Mouse (Mus musculus) gastrocnemius, adult 18-20 months (tissue): ENCODE data around the gene Mgat5b. TPM values are rescaled to one million over a fixed set of nuclear protein-coding genes. Genes with fewer than 3 reads are reported as not detected.
A peak's percentile ranks its signal among the peaks of the same experiment; 100 is the strongest.

Experiments
- DNase-seq: peaks from one replicate; pipeline ENCODE4 v3.0.0; 2021; ENCODE audit warnings: low spot score
- total RNA-seq, 2 experiments: library from RNA; stranded (reverse); gene quantifications; 2 replicates each; pipeline ENCODE4 v1.2.3; 2021

The Mgat5b gene
- total RNA-seq, 2 experiments from 2014 or later = not detected

GRCm38 (mm10) chr11:116917361-116917760, 1.3 kb upstream of the Mgat5b start:
- no peak for DNase-seq

DNA sequence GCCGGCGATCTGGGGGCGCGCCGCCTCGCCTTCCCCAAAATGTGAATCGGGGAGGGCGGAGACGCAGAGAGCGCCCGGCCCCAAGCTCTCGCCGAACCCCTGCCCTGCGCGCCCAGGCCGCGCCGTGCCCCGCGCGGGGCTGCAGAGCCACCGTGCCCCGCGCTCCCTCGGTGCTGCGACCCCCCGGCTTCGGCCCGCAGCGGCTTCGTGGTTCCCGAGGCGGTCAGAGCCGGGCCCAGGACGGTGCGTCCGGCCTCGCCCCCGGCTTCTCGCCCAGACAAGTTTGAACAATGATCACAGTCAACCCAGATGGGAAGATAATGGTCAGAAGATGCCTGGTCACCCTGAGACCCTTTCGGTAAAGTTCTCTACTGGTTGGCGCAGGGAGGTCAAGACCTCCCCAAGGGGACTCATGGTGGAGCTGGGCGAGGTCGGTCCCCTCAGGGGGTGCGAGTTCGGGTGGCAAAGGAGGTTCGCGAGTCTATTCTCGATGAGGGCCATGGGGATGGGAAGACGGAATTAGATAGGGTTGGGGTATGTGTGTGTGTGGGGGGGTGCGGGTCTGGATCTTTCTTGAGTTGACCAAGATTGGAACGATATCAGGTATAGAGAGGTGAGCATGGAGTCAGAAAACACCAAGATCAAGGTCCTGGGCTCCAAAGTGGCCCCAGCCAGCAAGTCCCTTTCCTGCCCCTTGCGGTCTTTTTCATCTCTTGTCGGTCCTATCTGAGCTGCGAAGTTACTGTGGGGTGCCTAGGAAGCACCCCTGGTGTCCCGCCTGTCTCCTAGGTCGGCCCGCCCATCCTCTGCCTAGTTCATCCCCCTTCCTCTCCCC, 740 bp downstream of the Mgat5b start:
- no peak for DNase-seq

DNA sequence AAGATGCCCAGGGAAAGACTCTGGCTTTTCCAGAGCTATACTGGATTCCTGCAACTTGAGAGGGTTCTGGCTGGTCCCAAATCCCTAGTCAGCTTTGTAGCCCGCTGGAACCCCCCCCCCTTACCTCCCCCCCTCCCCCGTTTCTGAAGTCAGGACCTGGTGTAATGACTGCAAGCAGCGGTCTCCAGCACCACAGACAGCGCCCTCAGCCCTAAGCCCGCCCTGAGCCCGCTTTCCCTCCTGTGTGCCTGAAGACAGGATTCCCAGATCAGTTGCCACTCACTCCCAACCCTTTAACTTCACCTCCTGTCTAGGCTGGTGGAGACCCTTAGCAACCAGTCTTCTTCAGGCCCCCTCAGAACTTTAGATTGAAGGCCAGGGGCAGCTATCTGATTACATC, 2.1 kb downstream of the Mgat5b start:
- DNase-seq = no peak

GRCm38 (mm10) chr11:116922058-116922457, 3.4 kb downstream of the Mgat5b start:
- peak; percentile 26 for DNase-seq

GRCm38 (mm10) chr11:116928031-116928430, 9.4 kb downstream of the Mgat5b start:
- DNase-seq = no peak

DNA sequence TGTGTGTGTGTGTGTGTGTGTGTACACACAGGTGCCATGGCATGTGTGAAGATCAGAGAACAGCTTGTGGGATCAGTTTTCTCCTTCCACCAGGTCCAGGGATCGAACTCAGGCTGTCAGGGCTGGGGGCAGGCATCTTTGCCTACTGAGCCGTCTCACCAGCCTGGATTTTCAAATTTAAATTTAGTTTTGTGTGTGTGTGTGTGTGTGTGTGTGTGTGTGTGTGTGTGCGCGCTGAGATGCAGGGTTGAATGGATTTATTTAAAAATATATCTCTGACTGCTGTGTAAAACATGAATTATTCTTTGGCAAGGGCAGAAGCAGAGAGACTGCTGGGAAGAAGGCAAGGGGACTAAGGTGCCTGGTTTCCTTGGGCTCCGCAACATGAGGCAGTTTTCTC, 16.2 kb downstream of the Mgat5b start:
- DNase-seq = no peak

- no peak for DNase-seq
Measured at GRCm38 (mm10) chr11:116935354-116935753, 16.7 kb downstream of the Mgat5b start.

DNA sequence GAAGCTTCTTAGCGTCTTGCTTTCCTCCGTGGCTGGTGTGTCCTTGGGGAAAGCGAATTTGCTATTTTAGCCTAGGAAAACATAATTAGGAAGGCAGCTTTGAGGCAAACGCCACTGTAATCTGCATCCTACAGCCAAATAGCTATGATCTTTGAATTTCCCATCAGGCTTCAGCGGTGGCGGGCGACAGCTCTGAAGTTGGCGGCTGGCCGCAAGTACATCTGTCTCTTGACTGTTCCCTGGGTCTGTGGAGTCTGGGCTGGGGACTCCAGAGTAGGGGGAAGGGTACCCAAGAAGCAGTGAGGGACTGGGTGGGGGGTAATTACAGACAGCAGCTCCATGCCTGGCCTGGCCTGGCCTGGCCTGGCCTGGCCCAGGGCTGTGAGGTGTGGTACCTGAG, 17.3 kb downstream of the Mgat5b start:
- DNase-seq = no peak

- DNase-seq = no peak
Measured at GRCm38 (mm10) chr11:116937141-116937540, 18.5 kb downstream of the Mgat5b start.

DNA sequence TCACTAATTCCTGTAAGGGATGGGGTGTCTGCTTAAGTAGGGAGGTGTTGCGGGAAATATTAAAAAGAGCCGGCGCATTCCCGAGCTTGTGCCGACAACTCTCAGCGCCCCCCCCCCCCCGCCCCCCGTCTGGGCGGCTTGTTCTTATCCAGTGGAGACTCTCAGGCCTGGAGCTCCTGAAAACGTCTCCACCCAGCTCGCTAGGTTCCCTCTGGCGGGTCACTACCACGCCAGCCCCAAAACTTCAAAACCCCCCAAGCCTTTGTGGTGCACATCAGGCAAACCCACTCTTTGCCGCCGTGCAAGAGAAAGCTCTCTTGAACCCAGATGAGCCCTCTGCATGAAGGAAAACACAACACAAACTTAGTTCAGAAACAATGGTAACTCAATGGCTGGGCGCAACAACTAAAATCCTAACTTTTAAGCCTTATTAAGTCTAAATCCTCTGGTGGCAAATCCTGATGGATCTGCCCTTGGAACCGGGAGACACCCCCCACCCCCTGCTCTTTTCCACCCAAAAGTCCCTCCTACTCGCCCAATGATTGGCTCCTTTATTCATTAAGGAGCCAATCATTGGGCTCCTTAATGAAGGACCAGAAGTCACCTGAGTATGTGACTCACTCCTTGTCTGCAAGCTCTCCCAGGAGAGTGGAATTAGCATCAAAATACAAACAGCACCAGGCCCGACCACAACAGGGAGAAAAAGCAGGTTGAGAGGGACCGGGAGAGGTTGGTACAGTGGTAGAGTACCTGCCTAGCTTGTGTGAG, 21.6 kb downstream of the Mgat5b start:
- no peak for DNase-seq

DNA sequence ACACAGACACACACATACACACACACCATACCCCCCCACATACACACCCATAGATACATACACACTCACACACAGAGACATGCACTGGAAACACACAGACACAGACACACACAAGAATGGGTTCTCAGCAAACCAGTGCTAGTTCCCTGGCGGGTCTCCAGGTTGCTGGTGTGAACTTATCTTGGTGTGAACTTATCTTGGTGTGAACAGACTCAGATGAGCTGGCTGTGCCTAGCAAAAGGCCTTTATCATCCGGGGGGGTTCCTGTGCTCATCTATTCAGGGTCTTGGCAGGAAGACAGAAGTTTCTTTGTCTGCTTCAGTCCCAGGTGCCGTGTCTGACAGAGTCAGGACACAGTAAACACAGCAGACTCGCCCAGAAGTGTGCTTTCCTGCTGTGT, 25.7 kb downstream of the Mgat5b start:
- DNase-seq = no peak

DNA sequence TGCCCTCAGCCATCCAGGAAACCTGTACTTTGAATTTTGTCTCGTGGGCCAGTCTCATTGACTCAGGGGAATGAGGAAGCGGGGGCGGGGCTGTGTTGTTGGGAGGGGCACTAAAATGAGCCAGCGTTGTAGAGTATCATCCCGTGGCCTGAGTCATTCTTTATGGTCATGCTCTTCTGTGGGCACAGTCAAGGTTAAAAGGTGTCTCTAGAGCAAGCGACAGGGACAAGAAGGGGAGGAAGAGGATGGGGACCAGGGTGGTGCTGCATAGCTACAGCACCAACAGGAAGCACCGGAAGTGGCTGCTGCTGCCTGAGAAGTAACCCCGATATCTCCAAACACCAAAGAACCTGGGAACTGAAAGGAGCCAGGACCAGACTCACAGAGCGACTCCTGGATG, 31.2 kb downstream of the Mgat5b start:
- DNase-seq = no peak

DNA sequence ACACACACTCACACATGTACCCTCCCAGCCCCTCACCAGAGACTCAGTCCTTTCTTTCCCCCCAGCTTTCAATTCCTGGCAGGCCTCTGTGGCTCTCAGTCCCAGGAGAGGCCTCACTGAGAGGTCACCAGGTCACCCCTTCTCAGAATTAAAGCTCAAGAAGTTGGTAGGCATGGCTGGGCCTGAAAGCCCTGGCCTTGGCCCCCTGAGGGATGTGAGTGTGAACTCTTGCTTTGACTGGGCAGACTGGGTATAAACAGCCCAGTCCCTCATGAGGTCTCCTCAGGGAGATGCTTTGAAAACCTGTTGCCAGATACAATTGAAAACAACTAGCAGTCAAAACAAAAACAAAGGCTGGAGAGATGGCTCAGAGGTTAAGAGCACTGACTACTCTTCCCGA, 32.8 kb downstream of the Mgat5b start:
- no peak for DNase-seq

DNA sequence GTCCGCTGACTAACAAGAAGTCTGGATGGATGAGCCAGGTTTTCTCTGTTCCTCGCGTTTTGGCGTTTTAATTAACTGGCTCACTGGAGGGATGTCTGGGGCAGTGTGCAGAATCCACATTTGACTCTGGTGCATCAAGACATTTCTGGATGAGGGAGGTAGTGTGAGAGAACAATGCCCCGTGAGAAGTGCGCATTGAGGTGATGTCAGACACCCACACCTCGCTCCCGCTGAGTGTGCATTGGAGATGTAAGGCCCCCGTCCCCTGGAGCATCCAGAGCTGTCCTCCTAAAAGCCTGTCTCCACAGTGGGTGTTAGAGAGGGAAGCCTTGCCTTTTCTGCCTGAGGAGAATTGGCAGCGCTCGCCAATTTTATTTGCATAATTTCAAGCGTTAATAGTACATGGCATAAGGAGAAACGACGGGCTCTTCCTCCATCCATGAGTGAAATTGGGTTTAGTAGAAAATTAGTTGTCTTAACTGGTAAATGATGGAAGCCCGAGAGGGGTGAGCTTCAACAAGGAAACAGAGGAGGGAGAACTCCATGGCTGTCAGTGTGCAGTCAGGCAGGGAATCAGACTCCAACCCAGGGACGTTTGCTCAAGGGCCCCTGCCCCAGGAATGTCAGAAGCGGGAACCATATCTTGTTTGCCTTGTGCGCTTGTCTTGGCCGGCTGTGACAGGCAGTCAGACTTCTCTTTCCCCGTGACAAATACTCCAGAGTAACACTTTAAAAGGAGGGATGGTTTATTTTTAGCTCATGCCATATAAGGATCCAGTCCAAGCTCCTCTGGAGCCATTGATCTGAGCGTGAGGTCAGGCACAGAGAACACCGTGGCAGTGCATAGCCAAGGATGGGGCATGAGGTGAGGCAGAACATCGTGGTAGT, 35.8 kb downstream of the Mgat5b start:
- no peak for DNase-seq

DNA sequence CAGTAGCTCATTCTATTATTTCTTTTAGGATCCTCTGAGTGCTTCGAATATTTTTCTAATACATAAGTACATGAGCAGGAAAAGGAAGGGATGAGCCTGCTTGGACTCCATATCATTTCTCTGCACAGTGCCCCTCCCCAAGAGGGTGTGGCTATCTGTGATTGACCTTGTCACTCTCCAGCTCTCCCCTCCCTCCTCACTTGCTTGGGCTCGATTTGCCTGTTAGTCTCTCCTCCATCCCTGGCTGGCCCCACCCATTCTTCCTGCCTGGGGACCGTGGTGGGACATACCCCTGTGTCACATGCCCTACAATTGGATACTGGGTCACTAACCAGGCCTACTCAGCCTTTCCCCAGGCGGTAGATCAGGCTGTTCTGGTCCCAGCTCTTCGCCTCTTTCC, 39.9 kb downstream of the Mgat5b start:
- DNase-seq = no peak

DNA sequence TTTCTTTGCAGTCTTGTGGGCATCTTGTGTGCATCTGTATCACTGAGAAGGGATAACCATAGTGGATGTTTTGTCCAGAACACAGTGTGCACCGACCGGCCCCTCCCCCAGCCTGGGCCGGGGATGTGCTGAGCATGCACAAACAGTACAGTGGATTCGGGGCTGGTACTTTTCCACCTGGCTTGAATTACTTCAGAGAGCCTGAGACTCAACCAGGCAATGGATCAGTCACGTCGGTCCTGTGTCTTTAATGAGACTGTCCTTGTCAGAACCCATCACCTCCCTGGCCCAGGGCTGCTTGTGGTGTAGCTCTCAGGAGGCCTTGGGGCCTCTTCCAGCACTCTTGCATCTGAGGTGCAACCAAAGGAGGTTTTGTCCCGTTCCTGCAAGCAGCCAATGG, 46.4 kb downstream of the Mgat5b start:
- no peak for DNase-seq

DNA sequence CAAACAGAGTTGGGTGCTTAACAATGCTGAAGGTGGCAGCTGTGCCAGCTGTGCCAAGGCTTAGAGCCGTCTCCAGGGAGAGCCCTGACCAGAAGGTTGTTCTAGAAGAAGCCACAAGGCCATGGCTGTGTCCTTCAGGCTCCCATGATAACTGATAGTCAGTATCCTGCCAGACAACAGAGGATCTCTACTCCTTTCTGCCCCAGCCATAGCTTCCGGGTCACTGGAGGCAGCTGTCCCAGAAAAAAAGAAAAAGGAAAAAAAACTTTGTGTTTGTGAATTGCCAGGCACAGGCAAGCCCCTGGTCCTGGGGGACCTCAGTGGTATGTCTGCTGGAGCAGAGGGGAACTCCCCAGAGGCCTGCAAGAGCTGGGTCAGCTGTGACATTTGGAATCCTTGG, 47.3 kb downstream of the Mgat5b start:
- DNase-seq = no peak

- no peak for DNase-seq
Measured at GRCm38 (mm10) chr11:116968586-116968985, 49.9 kb downstream of the Mgat5b start.

DNA sequence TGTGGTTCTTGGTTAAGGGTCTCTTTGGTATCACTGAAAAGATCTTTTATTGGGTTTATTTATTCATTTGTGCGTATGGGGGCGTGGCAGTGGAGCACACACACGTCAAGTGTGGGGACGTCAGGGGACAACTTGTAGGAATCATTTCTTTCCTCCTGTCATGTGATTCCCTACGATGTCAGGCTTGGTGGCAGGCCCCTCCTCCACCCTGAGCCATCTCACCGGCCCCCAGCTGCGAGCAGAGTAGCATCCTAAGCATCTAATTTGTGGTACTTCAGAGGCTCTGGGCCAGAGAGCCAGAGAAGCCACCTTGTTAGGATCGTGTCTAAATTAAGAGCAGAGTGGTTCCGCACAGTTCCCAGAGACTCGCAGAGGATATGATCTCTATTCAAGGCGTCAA, 50.8 kb downstream of the Mgat5b start:
- no peak for DNase-seq

DNA sequence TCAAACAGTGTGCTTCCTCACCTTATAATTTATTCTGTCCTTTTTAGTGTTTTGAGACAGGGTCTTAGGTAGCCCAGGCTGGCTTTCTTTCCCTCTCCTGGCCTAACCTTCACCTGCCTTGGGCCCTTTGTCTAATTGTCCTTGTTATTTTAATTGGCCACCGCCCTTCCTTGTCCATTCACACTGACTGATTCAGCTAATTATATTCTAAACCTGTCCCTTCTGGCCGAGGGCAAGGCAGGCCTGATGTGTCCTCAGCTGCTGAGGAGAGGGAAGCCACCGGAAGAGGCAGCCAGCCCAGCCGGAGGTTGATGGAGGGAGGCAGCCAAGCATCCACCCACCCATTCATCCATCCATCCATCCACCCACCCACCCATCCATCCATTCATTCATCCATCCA, 52.2 kb downstream of the Mgat5b start:
- no peak for DNase-seq

DNA sequence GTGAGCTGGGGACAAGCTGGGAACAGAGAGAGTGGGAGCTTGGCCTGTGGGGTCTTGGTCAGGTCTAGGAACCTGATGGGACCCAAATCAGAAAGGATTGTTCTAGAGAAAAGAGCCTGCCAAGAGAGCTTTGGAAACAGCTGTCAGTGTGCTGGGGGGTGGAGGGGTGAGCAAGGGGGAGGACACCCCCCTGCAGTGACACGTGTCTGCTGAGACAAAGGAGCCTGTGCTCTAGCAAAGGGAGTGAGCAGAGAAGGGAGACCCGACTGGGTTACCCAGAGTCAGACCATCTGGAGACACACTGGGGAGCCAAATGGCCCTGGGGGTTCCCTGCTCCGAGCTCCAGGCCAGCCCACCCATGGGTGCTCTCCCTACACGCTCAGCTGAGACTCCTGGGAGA, 54.2 kb downstream of the Mgat5b start:
- no peak for DNase-seq

DNA sequence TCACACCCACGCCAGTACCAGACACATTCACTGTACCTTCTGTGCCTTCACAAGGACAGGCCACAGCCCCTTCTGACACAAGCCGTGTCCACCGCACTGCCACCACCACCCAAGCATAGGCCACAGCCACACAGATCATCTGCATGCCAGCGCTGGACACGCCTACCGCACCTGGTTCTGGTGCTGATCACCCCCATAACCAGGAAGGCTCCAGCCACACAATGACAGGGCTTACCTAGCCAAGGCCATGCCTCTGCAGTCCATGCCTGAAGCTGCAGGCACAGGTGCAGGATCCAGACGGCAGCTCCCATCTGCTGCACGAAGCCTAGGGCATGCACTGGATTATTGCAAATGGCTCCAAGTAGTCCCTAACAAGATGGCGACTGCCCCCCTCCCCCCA, 54.8 kb downstream of the Mgat5b start:
- no peak for DNase-seq
